Mouse (Mus musculus): ENCODE results near the gene Mkrn1.
"Not testable (repeated sequence)": the region's sequence is repeated elsewhere in the genome, so short reads cannot be mapped to it uniquely, and the experiment has no call there.

Mkrn1 gene

GRCm38 (mm10) chr6:39419851-39420721, at the start of gene Mkrn1:
Gene Mkrn1, minus strand, starts transcription at chr6:39420462.
- peak; percentile 79 to 85 for DNase-seq (ENCODE audit: low spot score in 2 of 2)

- no peak for DNase-seq (ENCODE audit: low spot score in 2 of 2)
Measured at GRCm38 (mm10) chr6:39469427-39469826, 49.2 kb upstream of the Mkrn1 start.

- peak; percentile 56 to 72 for DNase-seq (ENCODE audit: low spot score in 2 of 2)
Measured at GRCm38 (mm10) chr6:39462621-39463538, 42.6 kb upstream of the Mkrn1 start.

DNA sequence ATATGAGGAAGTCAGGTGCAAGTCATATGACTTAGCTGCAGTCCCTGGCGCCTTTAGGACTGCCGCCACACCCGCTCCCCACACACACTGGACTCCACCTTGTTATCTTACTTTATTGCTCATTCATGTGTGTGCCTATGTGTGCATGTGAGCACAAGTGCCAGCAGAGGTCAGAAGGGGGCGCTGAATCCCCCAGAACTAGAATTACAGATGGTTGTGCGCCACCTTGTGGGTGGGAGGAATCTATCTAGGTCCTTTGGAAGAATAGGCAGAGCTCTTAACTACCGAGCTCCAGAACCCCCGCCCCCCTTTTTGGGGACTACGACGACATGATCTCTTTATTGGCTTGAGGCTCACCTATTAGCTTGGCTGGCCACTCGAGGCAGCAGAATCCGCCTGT, 39.8 kb upstream of the Mkrn1 start:
- DNase-seq (ENCODE audit: low spot score in 2 of 2), result peak in 1 of 2 experiments; percentile 31

GRCm38 (mm10) chr6:39455339-39456160, 35.3 kb upstream of the Mkrn1 start:
- DNase-seq (ENCODE audit: low spot score in 2 of 2), result no peak

DNA sequence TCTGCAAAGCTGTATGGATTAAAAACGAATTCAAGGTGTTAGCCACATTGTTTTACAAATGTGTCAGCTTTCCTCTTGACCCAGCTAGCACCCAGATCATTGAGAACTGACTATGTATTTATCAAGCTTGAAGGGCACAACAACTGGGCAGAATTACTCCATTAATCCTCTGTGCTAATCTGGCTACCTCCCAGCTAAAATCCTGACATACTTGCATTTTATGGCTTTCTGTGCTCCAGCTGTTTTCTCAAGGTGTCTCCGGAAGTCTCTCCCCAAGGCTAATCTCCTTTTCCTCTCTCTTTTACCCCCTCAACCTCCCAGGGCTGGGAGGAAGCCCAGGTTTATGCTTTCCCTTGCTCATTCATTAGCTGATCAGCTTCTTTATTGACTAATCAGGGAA, 34.4 kb upstream of the Mkrn1 start:
- no peak for DNase-seq (ENCODE audit: low spot score in 2 of 2)

- DNase-seq (ENCODE audit: low spot score in 2 of 2), result no peak
Measured at GRCm38 (mm10) chr6:39453564-39453963, 33.3 kb upstream of the Mkrn1 start.

- no peak for DNase-seq (ENCODE audit: low spot score in 2 of 2)
Measured at GRCm38 (mm10) chr6:39451033-39451432, 30.8 kb upstream of the Mkrn1 start.

DNA sequence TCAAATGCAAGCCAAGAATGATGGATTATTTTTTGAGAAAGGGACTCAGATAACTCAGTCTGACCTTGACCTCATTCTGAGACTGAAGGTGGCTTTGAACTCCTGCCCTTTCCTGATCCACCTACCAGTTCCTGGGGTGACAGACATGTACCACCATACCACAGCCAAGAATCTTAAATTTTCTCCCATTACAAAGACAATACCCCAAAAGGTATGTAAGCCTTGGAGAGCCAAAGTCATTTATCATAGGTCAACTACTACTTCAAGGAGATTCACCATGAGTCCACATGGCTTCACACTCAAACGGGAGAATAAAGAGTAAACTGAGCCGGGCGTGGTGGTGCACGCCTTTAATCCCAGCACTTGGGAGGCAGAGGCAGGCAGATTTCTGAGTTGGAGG, 30.3 kb upstream of the Mkrn1 start:
- DNase-seq (ENCODE audit: low spot score in 2 of 2), result no peak

DNA sequence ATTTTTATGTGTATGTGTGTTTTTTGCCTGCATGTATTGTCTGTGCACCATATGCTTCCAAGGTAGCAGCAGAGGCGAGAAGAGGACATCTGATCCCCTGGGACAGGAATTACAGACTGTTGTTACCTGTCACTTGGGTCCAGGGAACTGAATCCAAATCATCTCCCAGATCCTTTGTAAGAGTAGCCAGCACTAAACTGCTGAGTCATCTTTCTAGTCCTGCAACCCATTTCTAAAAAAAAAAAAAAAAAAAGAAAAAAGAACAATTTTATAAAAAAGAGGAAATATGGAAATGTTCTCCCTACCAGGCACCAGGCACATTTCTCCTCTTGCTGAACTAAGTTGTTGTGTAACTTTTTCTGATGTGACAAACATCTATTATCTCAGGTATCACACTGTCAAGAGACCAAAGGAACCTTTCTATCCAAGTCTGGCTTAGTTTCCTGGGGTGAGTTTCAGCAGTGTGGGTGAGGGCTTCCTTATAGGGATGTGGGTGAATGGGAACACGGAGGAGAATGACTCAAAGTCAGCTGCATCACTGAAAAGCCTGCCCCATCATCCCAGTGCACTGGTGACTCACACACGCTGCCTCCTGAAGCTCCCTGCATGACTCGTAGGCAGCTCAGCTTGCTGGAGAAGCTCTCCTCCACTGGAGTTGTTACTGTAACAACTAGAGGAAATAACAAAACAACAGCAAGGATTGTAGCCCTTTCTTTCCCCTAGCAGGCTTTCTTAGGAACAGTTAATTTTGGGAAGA, 27.3 kb upstream of the Mkrn1 start:
- DNase-seq (ENCODE audit: low spot score in 2 of 2), result no peak

GRCm38 (mm10) chr6:39445801-39446572, 25.7 kb upstream of the Mkrn1 start:
- no peak for DNase-seq (ENCODE audit: low spot score in 2 of 2)

GRCm38 (mm10) chr6:39442786-39443287, 22.6 kb upstream of the Mkrn1 start:
- DNase-seq (ENCODE audit: low spot score in 2 of 2), result no peak

- no peak for DNase-seq (ENCODE audit: low spot score in 2 of 2)
Measured at GRCm38 (mm10) chr6:39440207-39440606, 19.9 kb upstream of the Mkrn1 start.

- not testable (repeated sequence) for DNase-seq (ENCODE audit: low spot score in 2 of 2)
Measured at GRCm38 (mm10) chr6:39437519-39437918, 17.3 kb upstream of the Mkrn1 start.

GRCm38 (mm10) chr6:39435875-39436274, 15.6 kb upstream of the Mkrn1 start:
- DNase-seq (ENCODE audit: low spot score in 2 of 2), result no peak

DNA sequence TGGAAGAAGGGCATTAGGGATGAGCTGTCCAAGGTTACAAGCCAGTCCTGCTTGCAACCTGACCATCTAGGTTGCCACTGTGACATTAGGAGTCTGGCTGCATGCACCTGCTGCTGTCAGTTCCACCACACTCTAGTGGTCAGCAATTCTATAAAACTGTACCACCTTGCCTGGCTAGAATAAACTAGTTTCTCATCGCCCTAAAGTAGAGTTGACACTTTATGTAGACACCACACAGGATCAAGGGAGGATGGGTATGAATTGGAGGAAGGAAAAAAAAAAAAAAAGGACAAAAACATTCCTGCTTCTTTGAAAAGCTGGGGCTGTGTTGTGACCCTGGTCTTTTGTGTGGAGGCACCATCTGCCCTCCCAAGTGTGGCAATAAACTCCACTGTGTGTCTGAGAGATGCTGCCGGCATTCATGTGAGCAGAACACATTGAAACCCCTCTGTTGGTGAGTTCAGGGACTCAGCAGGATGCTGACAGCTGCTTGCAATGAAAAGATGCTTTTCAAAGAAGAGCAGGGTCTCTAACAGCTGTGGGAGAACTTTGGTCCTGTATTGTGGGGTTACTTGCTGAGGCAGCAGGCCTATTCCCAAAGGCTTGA, 14.7 kb upstream of the Mkrn1 start:
- DNase-seq (ENCODE audit: low spot score in 2 of 2), result no peak

GRCm38 (mm10) chr6:39434111-39434885, 14.0 kb upstream of the Mkrn1 start:
- DNase-seq (ENCODE audit: low spot score in 2 of 2), result no peak

DNA sequence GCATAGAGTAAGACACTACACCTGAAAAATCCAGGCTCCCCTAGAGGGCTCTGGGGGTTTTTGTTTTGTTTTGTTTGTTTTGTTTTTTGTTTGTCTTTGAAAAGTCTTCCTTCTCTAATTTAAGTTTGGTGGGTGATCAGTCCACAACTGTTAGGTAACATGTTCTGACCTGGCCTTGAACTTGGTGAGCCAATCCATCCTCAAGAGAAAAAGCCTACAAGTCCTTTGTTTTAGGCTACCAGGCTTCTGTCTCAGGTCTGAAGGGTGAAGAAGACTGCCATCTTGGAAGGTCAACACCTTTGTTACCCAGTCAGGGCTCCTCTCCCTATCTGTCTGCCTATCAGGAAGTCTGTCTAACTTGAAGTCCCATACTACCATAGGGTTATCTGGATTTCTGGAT, 13.4 kb upstream of the Mkrn1 start:
- no peak for DNase-seq (ENCODE audit: low spot score in 2 of 2)

DNA sequence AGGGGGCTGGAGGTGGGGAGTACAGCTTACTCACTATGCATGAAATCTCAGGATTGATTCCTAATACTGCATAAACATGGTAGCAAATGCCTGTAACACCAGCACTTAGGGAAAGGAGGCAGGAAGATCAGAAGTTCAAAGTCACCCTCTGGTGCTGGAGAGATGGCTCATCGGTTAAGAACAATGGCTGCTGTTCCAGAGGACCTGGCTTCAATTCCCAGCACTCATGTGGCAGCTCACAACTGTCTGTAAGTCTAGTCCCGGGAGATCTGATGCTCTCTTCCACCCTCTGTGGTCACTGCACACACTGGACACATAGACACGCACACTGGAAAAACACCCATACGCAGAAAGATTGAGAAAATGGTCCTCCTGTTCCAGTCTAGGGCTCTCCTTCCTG, 12.9 kb upstream of the Mkrn1 start:
- no peak for DNase-seq (ENCODE audit: low spot score in 2 of 2)

All from spleen, postnatal 14 days (tissue).